Mouse (Mus musculus): ENCODE results near the gene Btnl4.

The Btnl4 gene

DNA sequence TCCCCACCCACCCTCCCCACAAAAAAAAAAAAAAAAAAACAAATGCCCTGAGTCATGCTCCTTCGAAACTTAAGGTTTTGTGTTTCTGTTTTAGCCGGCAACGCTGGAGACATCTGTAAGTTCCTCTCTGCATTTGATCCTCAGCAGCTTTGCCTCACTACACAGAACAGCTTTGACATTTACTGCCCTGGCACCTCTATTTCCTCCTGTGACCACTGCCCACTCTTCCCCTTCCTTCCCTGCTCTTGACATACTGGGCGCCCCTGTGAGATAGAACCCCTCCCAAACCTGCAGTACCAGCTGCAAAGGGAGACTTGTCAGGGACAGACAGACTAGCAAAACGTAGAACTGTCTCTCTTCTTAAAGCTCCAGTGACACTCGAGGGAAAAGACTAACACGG is 39.5 kb downstream of the Btnl4 start:
- peak in 1 of 2 experiments; percentile 25 for DNase-seq (ENCODE audit: low spot score in 2 of 2)

DNA sequence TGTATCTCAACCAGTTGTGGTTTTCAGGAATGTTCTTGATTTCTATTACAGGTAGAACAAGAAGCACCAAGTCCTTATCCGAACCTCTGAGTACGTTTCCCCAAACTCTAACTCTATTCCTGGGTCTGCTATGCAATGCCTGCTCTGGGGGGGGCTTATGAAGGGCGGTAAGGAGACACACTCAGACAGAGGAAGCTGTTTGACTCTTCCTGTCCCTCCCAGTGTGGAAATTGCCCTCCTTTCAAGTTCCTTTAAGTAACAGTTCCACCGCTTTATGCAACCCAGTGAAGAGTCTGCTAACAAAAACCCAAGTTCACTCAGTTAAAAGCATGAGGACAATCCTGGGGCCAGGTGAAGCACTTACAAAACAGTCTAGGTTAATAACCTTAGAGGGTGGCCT is 40.0 kb downstream of the Btnl4 start:
- no peak for DNase-seq (ENCODE audit: low spot score in 2 of 2)

GRCm38 (mm10) chr17:34427597-34427996 is 49.5 kb downstream of the Btnl4 start:
- no peak for DNase-seq (ENCODE audit: low spot score in 2 of 2)

GRCm38 (mm10) chr17:34420014-34420413 is 57.1 kb downstream of the Btnl4 start:
- DNase-seq (ENCODE audit: low spot score in 2 of 2) = no peak
